Mouse (Mus musculus) intestine, embryonic 16.5 days (tissue): ENCODE data around the gene Sema3f. TPM values are rescaled to one million over a fixed set of nuclear protein-coding genes. Genes with fewer than 3 reads are reported as not detected.

Source experiments
- ATAC-seq: fragments of 200-750 bp; cut with Nextera tagmentation; 2 replicates; pipeline ENCODE4 v1.8.0; 2017; ENCODE audit warnings: moderate TSS enrichment, moderate library complexity
- H3K27ac ChIP-seq: fragments of 300-500 bp; sonication (generic); 2 replicates; pipeline ENCODE4 v1.5.1; 2014; ENCODE audit warnings: mild to moderate bottlenecking, low read length
- H3K27me3 ChIP-seq: fragments of 300-500 bp; sonication (generic); replicated peaks from 2 replicates; pipeline ENCODE4 v1.6.1; 2014; ENCODE audit warnings: low read length, control low read depth, mixed read lengths; ENCODE audit not compliant: control insufficient read depth, insufficient read depth
- H3K36me3 ChIP-seq: fragments of 300-500 bp; sonication (generic); 2 replicates; pipeline ENCODE4 v1.6.1; 2014; ENCODE audit warnings: low read length, control low read depth; ENCODE audit not compliant: control insufficient read depth, insufficient read depth
- H3K4me1 ChIP-seq: fragments of 300-500 bp; sonication (generic); 2 replicates; pipeline ENCODE4 v1.6.1; 2014; ENCODE audit warnings: low read length, control low read depth, mixed read lengths; ENCODE audit not compliant: control insufficient read depth, insufficient read depth
- H3K4me2 ChIP-seq: fragments of 300-500 bp; sonication (generic); 2 replicates; pipeline ENCODE4 v1.6.1; 2014; ENCODE audit warnings: low read depth, low read length, control low read depth
- H3K4me3 ChIP-seq: fragments of 300-500 bp; sonication (generic); 2 replicates; pipeline ENCODE4 v1.5.1; 2014; ENCODE audit warnings: mild to moderate bottlenecking, low read length
- H3K9ac ChIP-seq: fragments of 300-500 bp; sonication (generic); 2 replicates; pipeline ENCODE4 v1.6.1; 2014; ENCODE audit warnings: low read depth, low read length
- H3K9me3 ChIP-seq: fragments of 300-500 bp; sonication (generic); 2 replicates; pipeline ENCODE4 v1.6.1; 2016; ENCODE audit warnings: low read length, control low read depth; ENCODE audit not compliant: control insufficient read depth
- WGBS: fragments of 180-500 bp; shearing (Covaris S2); extraction: QIAGEN DNeasy Blood & Tissue Kit; methylation state at CpG from one replicate; pipeline ENCODE4 v1.1.7; 2014; 5-methylcytosine and 5-hydroxymethylcytosine counted together
- polyA plus RNA-seq: library from polyadenylated mRNA; unstranded; fragments of >200 nt; fragmentation: Nextera tagmentation; extraction: Ambion mirVana; gene quantifications from 2 replicates; pipeline ENCODE4 v1.2.1, GENCODE M21; 2015

Gene Sema3f
- polyA plus RNA-seq, 1 experiment from 2014 or later = 5.7 TPM

DNA sequence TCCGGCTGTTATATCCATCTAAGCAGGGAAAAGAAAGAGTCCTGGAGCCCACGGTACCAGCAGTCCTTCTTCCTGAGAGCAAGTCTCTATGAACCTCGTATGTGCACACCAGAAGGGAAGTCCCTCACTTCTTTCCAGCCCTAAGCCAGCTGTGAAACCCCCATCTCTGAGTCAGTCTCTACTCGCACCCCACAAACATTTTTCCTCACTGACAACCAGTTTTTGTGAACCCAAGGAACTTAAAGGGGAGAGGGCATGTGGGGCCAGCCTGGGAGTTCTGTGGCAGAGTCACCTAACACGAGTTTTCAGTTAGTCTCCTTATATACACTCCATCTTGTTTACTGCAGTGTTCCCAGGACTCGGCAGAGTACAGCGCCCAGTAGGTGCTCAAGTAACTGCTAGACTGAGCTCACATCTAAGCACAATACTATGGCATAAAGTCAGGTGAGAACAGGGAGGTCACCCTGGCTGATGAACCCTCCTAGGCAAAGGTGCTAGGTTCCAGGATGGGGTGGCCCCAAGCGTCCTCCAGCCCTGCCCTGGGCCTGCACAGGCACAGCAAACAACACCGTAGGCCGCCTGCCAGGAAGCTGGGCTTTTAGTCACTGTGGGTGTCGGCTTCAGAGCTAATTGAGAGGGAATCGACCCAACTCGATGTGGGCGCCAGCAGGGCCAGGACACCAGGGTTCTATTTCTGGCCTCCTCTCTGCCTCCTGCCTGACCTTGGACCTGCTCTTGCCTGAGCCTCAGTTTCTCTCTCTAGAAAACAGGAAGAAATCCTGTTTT lies 6.7 kb downstream of the Sema3f start:
- no peak overlapping the region for H3K4me3 ChIP-seq
- H3K36me3 ChIP-seq = no peaks in the 10 kb centered on the region
- no peak for ATAC-seq
- H3K9me3 ChIP-seq = no peaks in the 10 kb centered on the region
- 0 out of 2 replicates have a peak overlapping the region, but pooled peaks have one; percentile 13 for H3K9ac ChIP-seq
- peak overlapping the region; percentile 33; the same call in 1 of the 2 replicates for H3K27ac ChIP-seq
- H3K27me3 ChIP-seq = no peaks in the 10 kb centered on the region
- 53% methylated on average over 14 of the region's 14 CpGs for WGBS
- H3K4me2 ChIP-seq = no peak overlapping the region
- H3K4me1 ChIP-seq = peaks cover 93% of the 10 kb centered on the region

DNA sequence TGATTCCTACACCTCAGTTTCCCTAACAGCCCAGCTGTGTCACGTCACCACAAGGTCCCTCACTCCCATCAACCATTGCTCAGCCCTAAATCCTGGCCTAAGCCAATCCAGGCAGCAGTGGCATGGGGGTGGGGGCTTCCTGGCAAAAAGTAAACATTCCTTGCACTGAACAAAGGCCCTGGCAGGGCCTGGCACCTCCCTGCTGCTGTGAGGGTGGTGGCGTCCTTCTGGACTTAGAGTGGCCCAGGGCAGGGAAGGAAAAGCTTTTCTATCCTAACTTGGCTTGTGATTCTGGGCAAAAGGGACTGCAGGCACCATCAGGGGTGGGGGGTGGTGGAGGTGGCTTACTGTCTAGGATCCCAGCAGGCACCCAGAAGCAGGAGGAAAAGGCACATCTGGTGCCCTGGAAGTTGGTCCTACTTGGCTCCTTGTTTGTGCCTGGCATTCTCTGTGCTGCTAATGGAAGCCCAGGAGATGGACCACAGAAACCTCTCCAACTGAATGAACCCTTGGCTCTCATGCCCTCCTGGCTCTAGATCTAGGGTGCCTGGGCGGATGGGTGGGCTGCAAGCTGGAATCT lies 7.6 kb downstream of the Sema3f start:
- no peak overlapping the region for H3K27ac ChIP-seq

DNA sequence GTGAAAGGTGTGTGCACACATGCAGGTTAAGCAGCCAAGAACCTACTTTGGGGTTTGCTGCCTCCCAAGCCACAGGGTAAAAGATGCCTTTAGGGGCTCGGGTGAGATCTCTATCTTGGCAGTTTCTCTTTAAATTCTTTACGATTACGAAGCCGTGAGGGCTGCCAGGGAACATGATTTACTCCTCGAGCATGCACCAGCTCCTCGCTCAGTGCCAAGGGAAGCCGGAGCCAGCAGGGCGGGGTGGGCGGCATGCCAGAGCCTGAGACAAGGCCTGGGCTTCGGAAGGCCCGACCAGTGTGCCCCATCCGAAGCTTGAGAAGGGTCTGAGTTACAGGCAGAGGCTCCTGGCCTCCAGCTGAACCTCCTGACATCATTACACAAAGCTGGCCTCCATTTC lies 8.7 kb downstream of the Sema3f start:
- H3K4me2 ChIP-seq = no peak overlapping the region
- peaks cover 92% of the 10 kb centered on the region for H3K4me1 ChIP-seq
- peak overlapping the region; percentile 46 for H3K27ac ChIP-seq
- H3K27me3 ChIP-seq = no peaks in the 10 kb centered on the region
- ATAC-seq = peak; percentile 26; the same call in 1 of the 2 replicates
- H3K9ac ChIP-seq = peak overlapping the region; percentile 48
- 38% methylated on average over 12 of the region's 12 CpGs for WGBS
- H3K9me3 ChIP-seq = no peaks in the 10 kb centered on the region
- no peak overlapping the region for H3K4me3 ChIP-seq
- no peaks in the 10 kb centered on the region for H3K36me3 ChIP-seq

More for the DNA sequence above, 7.6 kb downstream of the Sema3f start:
- no peak for ATAC-seq
- no peaks in the 10 kb centered on the region for H3K27me3 ChIP-seq
- no peak overlapping the region for H3K4me2 ChIP-seq
- peaks cover 93% of the 10 kb centered on the region for H3K4me1 ChIP-seq
- no peaks in the 10 kb centered on the region for H3K9me3 ChIP-seq
- H3K4me3 ChIP-seq = no peak overlapping the region
- WGBS = 70% methylated on average over 3 of the region's 3 CpGs
- peak overlapping the region; percentile 27; the same call in 1 of the 2 replicates for H3K9ac ChIP-seq
- H3K36me3 ChIP-seq = no peaks in the 10 kb centered on the region

DNA sequence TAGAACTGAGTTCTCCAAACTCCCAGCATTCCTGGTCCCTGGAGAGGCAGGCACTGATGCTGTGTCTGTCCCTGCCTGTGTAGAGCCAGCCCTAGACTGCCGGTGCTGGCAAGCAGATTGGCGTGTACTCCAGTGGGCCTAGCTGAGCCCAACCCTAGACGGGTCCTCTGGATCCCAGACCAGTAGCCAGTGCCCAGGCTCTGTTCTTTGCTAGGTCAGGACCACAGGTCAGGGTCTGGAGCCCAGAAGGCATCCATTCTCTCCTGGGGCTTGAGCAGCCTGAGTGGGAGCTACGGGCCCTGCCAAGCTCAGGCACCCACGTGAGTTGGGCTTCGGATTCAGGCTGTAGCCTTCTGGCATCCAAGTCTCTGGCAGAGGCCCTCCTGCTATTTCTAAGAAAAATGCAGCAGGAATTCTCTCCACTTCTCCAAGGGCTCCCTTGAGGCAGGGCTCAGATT lies 10.1 kb downstream of the Sema3f start:
- no peak overlapping the region for H3K4me2 ChIP-seq
- no peak for ATAC-seq
- H3K9me3 ChIP-seq = no peaks in the 10 kb centered on the region
- H3K27me3 ChIP-seq = no peaks in the 10 kb centered on the region
- H3K27ac ChIP-seq = peak overlapping the region; percentile 65
- H3K9ac ChIP-seq = peak overlapping the region; percentile 4; the same call in 1 of the 2 replicates
- no peak overlapping the region for H3K4me3 ChIP-seq
- 43% methylated on average over 6 of the region's 6 CpGs for WGBS
- H3K4me1 ChIP-seq = peaks cover 85% of the 10 kb centered on the region
- H3K36me3 ChIP-seq = no peaks in the 10 kb centered on the region

DNA sequence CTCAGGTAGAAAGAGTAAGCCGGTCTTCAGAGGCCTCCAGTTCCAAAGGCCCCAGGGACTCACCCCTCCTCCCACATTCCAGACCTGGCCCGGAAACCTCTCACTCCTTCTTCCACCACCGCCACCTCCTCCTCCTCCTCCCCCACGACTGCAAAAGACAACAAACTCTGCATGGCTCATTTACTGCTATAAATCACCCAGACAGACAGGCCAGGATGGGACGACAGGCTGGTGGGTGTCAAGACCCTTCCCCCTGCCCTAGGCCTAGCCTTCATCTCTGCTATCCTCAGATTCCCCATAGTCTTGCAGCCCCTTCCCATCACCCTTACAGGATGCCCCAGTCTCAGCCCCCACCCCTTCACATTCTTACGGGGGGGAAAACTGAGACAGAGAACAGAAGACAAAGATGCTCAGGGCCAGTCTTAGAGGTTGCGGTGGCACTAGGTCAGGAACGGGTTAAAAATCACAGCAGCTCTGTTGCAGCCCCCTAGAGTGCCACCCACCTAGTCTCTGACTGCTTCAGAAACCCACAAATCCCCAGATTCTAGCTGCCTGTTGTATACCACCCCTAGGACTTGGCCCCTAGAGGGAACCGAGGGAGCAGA lies 10.8 kb downstream of the Sema3f start:
- no peak overlapping the region for H3K4me3 ChIP-seq
- no peaks in the 10 kb centered on the region for H3K36me3 ChIP-seq
- 0 out of 2 replicates have a peak overlapping the region, but pooled peaks have one; percentile 4 for H3K9ac ChIP-seq
- H3K4me2 ChIP-seq = peak overlapping the region; percentile 30; the same call in 1 of the 2 replicates
- ATAC-seq = no peak; the same call in 1 of the 2 replicates
- H3K27me3 ChIP-seq = no peaks in the 10 kb centered on the region
- no peaks in the 10 kb centered on the region for H3K9me3 ChIP-seq
- peak overlapping the region; percentile 65 for H3K27ac ChIP-seq
- 18% methylated on average over 9 of the region's 9 CpGs for WGBS
- H3K4me1 ChIP-seq = peaks cover 78% of the 10 kb centered on the region

DNA sequence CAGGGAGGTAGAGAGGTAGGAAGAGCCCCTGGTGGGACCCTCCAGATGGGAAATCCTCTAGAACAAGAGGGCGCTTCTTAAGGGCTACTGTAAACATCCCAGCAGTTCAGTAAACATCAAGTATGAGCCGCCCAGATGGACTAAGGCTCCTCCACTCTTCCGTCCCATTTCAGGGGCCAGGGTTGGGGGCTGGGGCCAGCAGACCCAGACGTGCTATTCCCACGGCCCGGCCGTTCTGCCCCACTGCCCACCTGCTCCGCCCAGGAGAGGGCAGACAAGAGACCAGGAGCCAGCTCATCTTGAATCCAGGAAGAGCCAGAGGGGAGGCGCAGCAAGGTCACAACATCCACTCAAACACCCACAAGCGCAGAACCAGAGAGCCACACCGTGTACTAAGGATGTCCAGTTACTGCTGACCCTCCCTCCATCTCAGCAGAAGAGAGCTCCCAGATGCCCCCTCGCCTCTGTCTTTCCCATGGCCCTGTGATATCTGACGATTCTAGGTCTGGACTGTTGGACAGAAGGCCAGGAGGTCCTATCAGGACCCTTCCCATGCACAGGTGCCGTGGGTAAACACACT lies 11.6 kb downstream of the Sema3f start:
- ATAC-seq = peak; percentile 19
- WGBS = 17% methylated on average over 14 of the region's 14 CpGs
- no peaks in the 10 kb centered on the region for H3K9me3 ChIP-seq

DNA sequence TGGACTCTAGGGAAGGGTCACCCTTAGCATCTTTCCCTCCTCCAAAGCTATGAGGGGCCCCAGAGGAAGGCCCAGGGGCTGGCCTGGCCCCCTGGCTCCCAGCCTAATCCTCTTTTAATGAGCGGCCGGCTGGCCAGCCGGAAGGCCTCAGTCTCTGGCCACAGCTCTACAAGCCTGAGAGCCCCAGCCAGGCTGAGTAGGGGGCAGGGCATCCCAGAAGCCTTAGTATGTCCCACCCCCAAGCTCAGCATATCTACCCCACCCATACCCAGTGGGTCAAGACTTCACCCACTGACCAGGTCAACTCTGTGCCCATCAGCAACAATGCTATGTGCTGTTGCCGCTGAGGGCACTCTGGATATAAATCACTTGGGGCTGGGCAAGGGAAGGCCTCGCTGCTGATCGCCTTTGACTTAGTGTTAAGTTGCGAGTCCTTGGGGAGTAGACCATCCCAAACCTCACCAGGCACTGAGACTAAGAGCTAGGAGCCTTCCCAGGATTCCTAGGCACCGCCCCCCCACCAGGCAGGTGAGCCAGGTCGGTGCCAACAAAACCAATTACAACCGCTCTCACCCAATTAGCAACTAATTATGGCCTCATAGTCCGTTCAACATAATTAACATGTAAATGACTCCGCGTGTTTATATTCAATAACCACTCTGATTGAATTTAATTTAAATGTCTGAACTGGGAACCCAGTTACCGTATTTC lies 12.3 kb downstream of the Sema3f start:
- WGBS = 34% methylated on average over 14 of the region's 14 CpGs
- no peaks in the 10 kb centered on the region for H3K9me3 ChIP-seq
- H3K4me3 ChIP-seq = no peak overlapping the region
- no peaks in the 10 kb centered on the region for H3K27me3 ChIP-seq
- H3K9ac ChIP-seq = no peak overlapping the region
- no peaks in the 10 kb centered on the region for H3K36me3 ChIP-seq
- peaks cover 66% of the 10 kb centered on the region for H3K4me1 ChIP-seq
- H3K27ac ChIP-seq = peak overlapping the region; percentile 65
- peak; percentile 17; the same call in 1 of the 2 replicates for ATAC-seq
- peak overlapping the region; percentile 30; the same call in 1 of the 2 replicates for H3K4me2 ChIP-seq

More for the DNA sequence above, 11.6 kb downstream of the Sema3f start:
- peaks cover 70% of the 10 kb centered on the region for H3K4me1 ChIP-seq
- no peaks in the 10 kb centered on the region for H3K27me3 ChIP-seq
- 0 out of 2 replicates have a peak overlapping the region, but pooled peaks have one; percentile 23 for H3K9ac ChIP-seq
- peak overlapping the region; percentile 65 for H3K27ac ChIP-seq
- peak overlapping the region; percentile 30 for H3K4me2 ChIP-seq
- no peak overlapping the region for H3K4me3 ChIP-seq
- no peaks in the 10 kb centered on the region for H3K36me3 ChIP-seq

DNA sequence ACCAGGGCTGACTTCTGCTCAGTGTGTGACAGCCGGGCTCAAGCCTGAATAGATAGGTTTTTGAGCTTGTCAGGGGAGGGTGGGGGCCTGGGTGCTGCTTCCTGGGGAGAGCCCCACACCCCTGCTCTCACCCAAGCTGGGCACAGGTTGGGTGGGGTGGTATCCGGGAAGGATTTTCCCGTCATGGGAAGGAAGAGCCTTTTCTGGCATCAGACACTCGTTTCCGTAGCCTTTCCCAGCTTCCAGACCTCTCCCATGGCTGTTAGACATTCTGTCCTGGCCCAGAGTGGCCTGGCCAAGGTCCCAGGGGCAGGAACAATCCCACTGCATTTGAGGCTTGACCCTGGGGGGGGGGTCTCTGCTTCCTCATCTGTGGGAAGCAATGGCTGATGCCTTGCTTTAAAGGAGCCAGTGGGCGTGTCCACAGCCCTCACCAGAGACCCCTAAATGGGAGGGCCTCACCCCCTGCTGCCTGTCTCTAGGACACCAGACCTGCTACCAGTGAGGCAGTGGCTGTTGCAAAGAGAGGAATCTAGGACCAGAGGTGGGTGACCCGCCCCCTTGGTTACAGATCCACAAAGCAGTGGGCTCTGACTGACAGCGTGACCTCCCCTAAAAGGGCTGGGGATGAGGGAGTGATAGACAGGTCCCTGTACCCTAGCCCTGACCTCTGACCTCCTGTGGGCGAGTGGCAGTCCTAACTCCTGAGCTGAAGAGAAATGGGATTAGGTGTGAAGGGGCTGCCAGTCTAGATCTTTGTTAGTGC lies 13.2 kb downstream of the Sema3f start:
- 67% methylated on average over 9 of the region's 9 CpGs for WGBS
- Histone ChIP-seq H3K27me3 (no peaks in the 10 kb centered on the region), H3K36me3 (no peaks in the 10 kb centered on the region), H3K4me2 (no peak overlapping the region), H3K9ac (no peak overlapping the region), H3K9me3 (no peaks in the 10 kb centered on the region), H3K4me3 (no peak overlapping the region), H3K27ac (0 out of 2 replicates have a peak overlapping the region, but pooled peaks have one; percentile 31), H3K4me1 (peaks cover 57% of the 10 kb centered on the region)
- no peak for ATAC-seq
